Mouse (Mus musculus): ENCODE measurements around the gene Cdc6. TPM values are rescaled to one million over a fixed set of nuclear protein-coding genes. Genes with fewer than 3 reads are reported as not detected.

Gene Cdc6
- total and polyA plus RNA-seq, 3 experiments: 47.4 to 99.3 (median 81.3) TPM

DNA sequence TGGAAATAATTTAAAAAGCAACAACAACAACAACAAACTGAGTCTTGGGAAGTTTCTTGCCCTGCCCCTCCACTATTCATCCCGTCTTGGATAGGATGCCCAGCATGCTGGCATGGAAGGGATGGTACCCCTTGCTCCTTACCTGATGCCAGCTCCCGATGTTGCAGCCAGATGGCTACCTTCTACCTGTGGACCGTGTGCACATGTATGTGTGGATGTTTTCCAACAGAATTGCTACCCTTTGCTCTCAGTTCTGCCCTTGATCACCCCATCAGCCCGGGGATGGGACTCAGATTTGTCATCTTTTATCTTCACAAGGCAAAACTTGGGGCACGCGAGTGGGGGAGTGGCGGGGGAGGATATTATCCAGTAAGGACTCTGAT is 31.1 kb downstream of the Cdc6 start:
- H3K9ac ChIP-seq (ENCODE audit: insufficient read depth, low read depth): peak overlapping the region; percentile 61; the same call in 1 of the 2 replicates
- no peak for TF ChIP-seq GABPA (IDR thresholded peaks at IDR 0.05; ENCODE audit: insufficient replicate concordance, low read depth, low read length)
- no peak; the same call in 1 of the 2 replicates for TF ChIP-seq UBTF (IDR thresholded peaks at IDR 0.05; ENCODE audit: low read depth, low read length)
- 0 out of 2 replicates have a peak, but pooled peaks have one; percentile 46 for TF ChIP-seq CHD1 (IDR thresholded peaks at IDR 0.05; ENCODE audit: low read depth, low read length)
- TF ChIP-seq MAZ (IDR thresholded peaks at IDR 0.05; ENCODE audit: low read depth, low read length): no peak
- TF ChIP-seq MAX (IDR thresholded peaks at IDR 0.05; ENCODE audit: low read length): 0 out of 2 replicates have a peak, but pooled peaks have one; percentile 38
- 0 out of 2 replicates have a peak, but pooled peaks have one; percentile 23 for TF ChIP-seq MYC (IDR thresholded peaks at IDR 0.05; ENCODE audit: low read depth, low read length)
- no peak for TF ChIP-seq TBP (conservative IDR thresholded peaks at IDR 0.05; ENCODE audit: low read depth, low read length)
- peaks cover 5% of the 10 kb centered on the region for H3K9me3 ChIP-seq (replicated peaks; ENCODE audit: low read length)
- no peak for DNase-seq (ENCODE audit: extremely low read depth)
- dilution Hi-C loops (cut with MboI; ENCODE audit: extremely low pct_ligation_motif_present, extremely low pct_unique_long_range_greater_than_20kb, low sequenced_read_pairs) (no loop called here), in situ Hi-C loops (cut with MboI; ENCODE audit: low pct_ligation_motif_present, low pct_unique_long_range_greater_than_20kb, low sequenced_read_pairs) (loop anchor here (5.0 kb wide), 1 partner anchor 34 kb away; no protein-coding TSS in a partner anchor)
- no peaks in the 10 kb centered on the region for H3K36me3 ChIP-seq (replicated peaks in 1 of 2; ENCODE audit: control insufficient read depth in 1 of 2, insufficient read depth in 1 of 2, low read length in 1 of 2)
- peak overlapping the region; percentile 72 to 90 (median 76) for H3K4me3 ChIP-seq (replicated peaks in 1 of 3; ENCODE audit: low read depth in 2 of 3, low read length in 2 of 3, poor library complexity in 1 of 3)
- H3K4me2 ChIP-seq (ENCODE audit: insufficient read depth, low read depth, poor library complexity, severe bottlenecking): peak overlapping the region; percentile 80
- no peaks in the 10 kb centered on the region for H3K27me3 ChIP-seq (replicated peaks)
- peaks cover 2% of the 10 kb centered on the region; the same call in 1 of the 2 replicates for H3K79me2 ChIP-seq (replicated peaks; ENCODE audit: control insufficient read depth, extremely low read depth, insufficient read depth, poor library complexity, severe bottlenecking)
- peak overlapping the region; percentile 11 for H3K27ac ChIP-seq (ENCODE audit: insufficient read depth, low read depth)
- peaks cover 28 to 60% of the 10 kb centered on the region in 2 experiments for H3K4me1 ChIP-seq (ENCODE audit: control insufficient read depth in 1 of 2, insufficient read depth in 2 of 2)

DNA sequence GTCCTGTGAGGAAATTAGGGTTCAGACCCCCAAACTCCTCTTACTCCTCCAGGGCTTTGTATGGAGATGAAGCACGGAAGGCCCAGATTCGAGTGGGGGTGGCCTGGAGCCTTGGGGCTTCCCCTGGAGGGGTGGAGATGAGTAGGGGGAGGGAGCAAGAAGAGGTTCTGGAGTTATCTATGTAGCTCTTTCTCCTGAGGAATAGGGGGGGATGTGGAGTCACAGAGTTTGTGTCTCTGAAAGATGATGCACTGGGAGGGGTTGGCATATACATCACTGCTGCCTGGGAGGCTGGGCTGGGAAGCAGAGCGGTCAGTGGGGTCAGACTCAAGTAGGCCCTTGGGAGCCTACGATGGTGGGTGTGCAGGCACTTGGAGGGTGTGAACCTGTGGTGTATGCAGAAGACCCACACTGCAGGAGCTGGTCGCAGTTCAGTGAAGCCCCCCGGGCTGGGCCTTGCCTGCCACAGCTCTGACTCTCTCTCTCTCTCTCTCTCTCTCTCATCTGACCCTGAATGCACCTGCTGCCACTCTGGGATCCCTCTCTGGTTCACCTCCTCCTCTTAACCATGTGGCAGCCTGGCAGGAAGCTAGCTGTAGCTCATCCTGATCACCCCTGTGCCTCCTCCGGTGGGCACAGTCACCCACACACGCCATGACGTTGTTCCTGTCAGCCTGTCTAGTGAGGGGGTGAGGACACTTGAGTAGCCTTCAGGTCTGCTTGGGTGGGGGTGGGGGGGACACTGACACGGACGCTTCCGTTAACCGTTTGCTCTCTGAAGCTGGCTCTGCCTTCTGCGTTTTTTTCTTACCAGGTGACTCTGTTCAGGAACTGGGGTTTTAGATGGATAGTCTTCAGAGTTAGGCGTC is 31.7 kb downstream of the Cdc6 start:
- H3K27me3 ChIP-seq (replicated peaks): no peaks in the 10 kb centered on the region
- TF ChIP-seq BHLHE40 (IDR thresholded peaks at IDR 0.05; ENCODE audit: low read depth, low read length): peak; percentile 15; the same call in 1 of the 2 replicates
- no peak for TF ChIP-seq ZC3H11A (IDR thresholded peaks at IDR 0.05; ENCODE audit: low read depth, low read length)
- no peak for TF ChIP-seq MEF2A (IDR thresholded peaks at IDR 0.05; ENCODE audit: borderline replicate concordance, low read depth, low read length)
- TF ChIP-seq HCFC1 (IDR thresholded peaks at IDR 0.05; ENCODE audit: low read depth, low read length): peak; percentile 33; the same call in 1 of the 2 replicates
- TF ChIP-seq IRF4 (IDR thresholded peaks at IDR 0.05; ENCODE audit: low read depth, low read length): no peak; the same call in 1 of the 2 replicates
- peak; percentile 78; the same call in 1 of the 2 replicates for TF ChIP-seq MYC (IDR thresholded peaks at IDR 0.05; ENCODE audit: low read depth, low read length)
- no peak for TF ChIP-seq MAFK (IDR thresholded peaks at IDR 0.05; ENCODE audit: insufficient replicate concordance, low read length)
- no peak for TF ChIP-seq JUND (conservative IDR thresholded peaks at IDR 0.05; ENCODE audit: low read depth, low read length)
- TF ChIP-seq ETS1 (conservative IDR thresholded peaks at IDR 0.05; ENCODE audit: low read depth, low read length): no peak; the same call in 1 of the 2 replicates
- TF ChIP-seq NRF1 (IDR thresholded peaks at IDR 0.05; ENCODE audit: low read depth, low read length): 0 out of 2 replicates have a peak, but pooled peaks have one; percentile 34
- TF ChIP-seq UBTF (IDR thresholded peaks at IDR 0.05; ENCODE audit: low read depth, low read length): 0 out of 2 replicates have a peak, but pooled peaks have one; percentile 60
- TF ChIP-seq RCOR1 (conservative IDR thresholded peaks at IDR 0.05; ENCODE audit: low read depth, low read length): no peak
- no peak; the same call in 1 of the 2 replicates for TF ChIP-seq SIN3A (IDR thresholded peaks at IDR 0.05; ENCODE audit: low read length)
- TF ChIP-seq POLR2A (IDR thresholded peaks at IDR 0.05; ENCODE audit: low read depth, low read length): no peak
- TF ChIP-seq JUN (IDR thresholded peaks at IDR 0.05; ENCODE audit: insufficient read depth, low read depth, low read length): no peak
- peak; percentile 69; the same call in 1 of the 2 replicates for TF ChIP-seq MAX (IDR thresholded peaks at IDR 0.05; ENCODE audit: low read length)
- TF ChIP-seq EP300 (IDR thresholded peaks at IDR 0.05; ENCODE audit: low read length): 0 out of 2 replicates have a peak, but pooled peaks have one; percentile 7
- TF ChIP-seq MXI1 (IDR thresholded peaks at IDR 0.05; ENCODE audit: low read depth, low read length): peak; percentile 36; the same call in 1 of the 2 replicates
- TF ChIP-seq KAT2A (IDR thresholded peaks at IDR 0.05; ENCODE audit: insufficient replicate concordance, low read length): no peak
- no peak for TF ChIP-seq TBP (conservative IDR thresholded peaks at IDR 0.05; ENCODE audit: low read depth, low read length)
- TF ChIP-seq ZKSCAN1 (IDR thresholded peaks at IDR 0.05; ENCODE audit: borderline replicate concordance, low read depth, low read length): no peak
- no peak for TF ChIP-seq ZMIZ1 (IDR thresholded peaks at IDR 0.05; ENCODE audit: low read depth, low read length)
- TF ChIP-seq NELFE (IDR thresholded peaks at IDR 0.05; ENCODE audit: low read depth, low read length): 0 out of 2 replicates have a peak, but pooled peaks have one; percentile 2
- 0 out of 2 replicates have a peak, but pooled peaks have one; percentile 6 for TF ChIP-seq ELF1 (IDR thresholded peaks at IDR 0.05; ENCODE audit: low read depth, low read length)

More for the DNA sequence above, 31.7 kb downstream of the Cdc6 start:
- DNase-seq (ENCODE audit: extremely low read depth): peak; percentile 74
- Histone ChIP-seq H3K79me2 (replicated peaks; ENCODE audit: control insufficient read depth, extremely low read depth, insufficient read depth, poor library complexity, severe bottlenecking) (peaks cover 3% of the 10 kb centered on the region; the same call in 1 of the 2 replicates), H3K4me3 (replicated peaks in 1 of 3; ENCODE audit: low read depth in 2 of 3, low read length in 2 of 3, poor library complexity in 1 of 3) (peak overlapping the region; percentile 72 to 90 (median 76)), H3K27ac (ENCODE audit: insufficient read depth, low read depth) (peak overlapping the region; percentile 71), H3K4me2 (ENCODE audit: insufficient read depth, low read depth, poor library complexity, severe bottlenecking) (peak overlapping the region; percentile 80), H3K4me1 (ENCODE audit: control insufficient read depth in 1 of 2, insufficient read depth in 2 of 2) (peaks cover 30 to 66% of the 10 kb centered on the region in 2 experiments), H3K9ac (ENCODE audit: insufficient read depth, low read depth) (peak overlapping the region; percentile 0; the same call in 1 of the 2 replicates), H3K36me3 (replicated peaks in 1 of 2; ENCODE audit: control insufficient read depth in 1 of 2, insufficient read depth in 1 of 2, low read length in 1 of 2) (no peaks in the 10 kb centered on the region), H3K9me3 (replicated peaks; ENCODE audit: low read length) (peaks cover 5% of the 10 kb centered on the region)
- dilution Hi-C loops (cut with MboI; ENCODE audit: extremely low pct_ligation_motif_present, extremely low pct_unique_long_range_greater_than_20kb, low sequenced_read_pairs) (no loop called here), in situ Hi-C loops (cut with MboI; ENCODE audit: low pct_ligation_motif_present, low pct_unique_long_range_greater_than_20kb, low sequenced_read_pairs) (loop anchor here (5.0 kb wide), 1 partner anchor 33 kb away; no protein-coding TSS in a partner anchor)
